Mouse (Mus musculus): ENCODE results near the gene Nisch. TPM values are rescaled to one million over a fixed set of nuclear protein-coding genes. Genes with fewer than 3 reads are reported as not detected.

Nisch gene
- polyA plus RNA-seq, 1 experiment from 2014 or later, result 217 TPM

- Histone ChIP-seq H3K27me3 (replicated peaks; ENCODE audit: control insufficient read depth, insufficient read depth, low read length) (no peaks in the 10 kb centered on the region), H3K9me3 (replicated peaks; ENCODE audit: control insufficient read depth, low read length) (no peaks in the 10 kb centered on the region), H3K4me2 (ENCODE audit: low read length) (no peak overlapping the region), H3K4me1 (ENCODE audit: control insufficient read depth, insufficient read depth, low read length) (no peaks in the 10 kb centered on the region), H3K4me3 (ENCODE audit: low read depth, low read length) (no peak overlapping the region), H3K27ac (ENCODE audit: low read depth, low read length) (no peak overlapping the region), H3K9ac (ENCODE audit: low read length) (no peak overlapping the region), H3K36me3 (ENCODE audit: control insufficient read depth, insufficient read depth, low read length) (peaks cover 96% of the 10 kb centered on the region)
- ATAC-seq, result no peak
- 94% methylated on average over 16 of the region's 16 CpGs for WGBS
- DNase-seq (ENCODE audit: low spot score), result no peak
These were observed 39.5 kb downstream of the Nisch start for GRCm38 (mm10) chr14:31177287-31177686.

GRCm38 (mm10) chr14:31173537-31173936 is 43.2 kb downstream of the Nisch start:
- Histone ChIP-seq H3K4me2 (ENCODE audit: low read length) (no peak overlapping the region), H3K4me3 (ENCODE audit: low read depth, low read length) (no peak overlapping the region), H3K9me3 (replicated peaks; ENCODE audit: control insufficient read depth, low read length) (no peaks in the 10 kb centered on the region), H3K4me1 (ENCODE audit: control insufficient read depth, insufficient read depth, low read length) (no peaks in the 10 kb centered on the region), H3K27ac (ENCODE audit: low read depth, low read length) (no peak overlapping the region), H3K27me3 (replicated peaks; ENCODE audit: control insufficient read depth, insufficient read depth, low read length) (no peaks in the 10 kb centered on the region), H3K36me3 (ENCODE audit: control insufficient read depth, insufficient read depth, low read length) (peaks cover 82% of the 10 kb centered on the region), H3K9ac (ENCODE audit: low read length) (no peak overlapping the region)
- ATAC-seq (no peak), DNase-seq (ENCODE audit: low spot score) (no peak)
- WGBS, result 92% methylated on average over 7 of the region's 7 CpGs

- H3K27me3 ChIP-seq (replicated peaks; ENCODE audit: control insufficient read depth, insufficient read depth, low read length), result no peaks in the 10 kb centered on the region
- DNase-seq (ENCODE audit: low spot score) (no peak), ATAC-seq (no peak)
- no peak overlapping the region for H3K27ac ChIP-seq (ENCODE audit: low read depth, low read length)
- peaks cover 79% of the 10 kb centered on the region for H3K36me3 ChIP-seq (ENCODE audit: control insufficient read depth, insufficient read depth, low read length)
- H3K4me2 ChIP-seq (ENCODE audit: low read length), result no peak overlapping the region
- no peaks in the 10 kb centered on the region for H3K4me1 ChIP-seq (ENCODE audit: control insufficient read depth, insufficient read depth, low read length)
- no peak overlapping the region for H3K9ac ChIP-seq (ENCODE audit: low read length)
- H3K9me3 ChIP-seq (replicated peaks; ENCODE audit: control insufficient read depth, low read length), result no peaks in the 10 kb centered on the region
- H3K4me3 ChIP-seq (ENCODE audit: low read depth, low read length), result no peak overlapping the region
- WGBS, result 91% methylated on average over 18 of the region's 18 CpGs
These were observed 43.8 kb downstream of the Nisch start for GRCm38 (mm10) chr14:31172781-31173455.

GRCm38 (mm10) chr14:31171821-31172220 is 44.9 kb downstream of the Nisch start:
- Histone ChIP-seq H3K4me2 (ENCODE audit: low read length) (no peak overlapping the region), H3K9ac (ENCODE audit: low read length) (no peak overlapping the region), H3K36me3 (ENCODE audit: control insufficient read depth, insufficient read depth, low read length) (peaks cover 69% of the 10 kb centered on the region), H3K27me3 (replicated peaks; ENCODE audit: control insufficient read depth, insufficient read depth, low read length) (no peaks in the 10 kb centered on the region), H3K27ac (ENCODE audit: low read depth, low read length) (no peak overlapping the region), H3K9me3 (replicated peaks; ENCODE audit: control insufficient read depth, low read length) (no peaks in the 10 kb centered on the region), H3K4me1 (ENCODE audit: control insufficient read depth, insufficient read depth, low read length) (no peaks in the 10 kb centered on the region), H3K4me3 (ENCODE audit: low read depth, low read length) (no peak overlapping the region)
- DNase-seq (ENCODE audit: low spot score) (no peak), ATAC-seq (no peak)
- WGBS, result 96% methylated on average over 15 of the region's 15 CpGs

- Histone ChIP-seq H3K9ac (ENCODE audit: low read length) (no peak overlapping the region), H3K4me1 (ENCODE audit: control insufficient read depth, insufficient read depth, low read length) (no peaks in the 10 kb centered on the region), H3K27ac (ENCODE audit: low read depth, low read length) (peak overlapping the region; percentile 39; the same call in 1 of the 2 replicates), H3K27me3 (replicated peaks; ENCODE audit: control insufficient read depth, insufficient read depth, low read length) (no peaks in the 10 kb centered on the region), H3K4me3 (ENCODE audit: low read depth, low read length) (no peak overlapping the region), H3K36me3 (ENCODE audit: control insufficient read depth, insufficient read depth, low read length) (peaks cover 64% of the 10 kb centered on the region), H3K9me3 (replicated peaks; ENCODE audit: control insufficient read depth, low read length) (no peaks in the 10 kb centered on the region), H3K4me2 (ENCODE audit: low read length) (no peak overlapping the region)
- ATAC-seq, result 0 out of 2 replicates have a peak, but pooled peaks have one; percentile 15
- WGBS, result 72% methylated on average over 11 of the region's 11 CpGs
- peak; percentile 30 for DNase-seq (ENCODE audit: low spot score)
These were observed 45.4 kb downstream of the Nisch start for GRCm38 (mm10) chr14:31171386-31171785.

GRCm38 (mm10) chr14:31170963-31171362 is 45.8 kb downstream of the Nisch start:
- no peaks in the 10 kb centered on the region for H3K9me3 ChIP-seq (replicated peaks; ENCODE audit: control insufficient read depth, low read length)
- no peak overlapping the region for H3K4me2 ChIP-seq (ENCODE audit: low read length)
- DNase-seq (ENCODE audit: low spot score), result no peak
- H3K27me3 ChIP-seq (replicated peaks; ENCODE audit: control insufficient read depth, insufficient read depth, low read length), result no peaks in the 10 kb centered on the region
- H3K4me1 ChIP-seq (ENCODE audit: control insufficient read depth, insufficient read depth, low read length), result no peaks in the 10 kb centered on the region
- H3K4me3 ChIP-seq (ENCODE audit: low read depth, low read length), result no peak overlapping the region
- no peak overlapping the region for H3K9ac ChIP-seq (ENCODE audit: low read length)
- ATAC-seq, result no peak
- peaks cover 60% of the 10 kb centered on the region for H3K36me3 ChIP-seq (ENCODE audit: control insufficient read depth, insufficient read depth, low read length)
- peak overlapping the region; percentile 39; the same call in 1 of the 2 replicates for H3K27ac ChIP-seq (ENCODE audit: low read depth, low read length)
- WGBS, result 88% methylated on average over 13 of the region's 13 CpGs

- 82% methylated on average over 6 of the region's 6 CpGs for WGBS
- Histone ChIP-seq H3K4me3 (ENCODE audit: low read depth, low read length) (no peak overlapping the region), H3K4me2 (ENCODE audit: low read length) (no peak overlapping the region), H3K27ac (ENCODE audit: low read depth, low read length) (no peak overlapping the region), H3K27me3 (replicated peaks; ENCODE audit: control insufficient read depth, insufficient read depth, low read length) (no peaks in the 10 kb centered on the region), H3K36me3 (ENCODE audit: control insufficient read depth, insufficient read depth, low read length) (peaks cover 46% of the 10 kb centered on the region), H3K9ac (ENCODE audit: low read length) (no peak overlapping the region), H3K9me3 (replicated peaks; ENCODE audit: control insufficient read depth, low read length) (no peaks in the 10 kb centered on the region), H3K4me1 (ENCODE audit: control insufficient read depth, insufficient read depth, low read length) (no peaks in the 10 kb centered on the region)
- no peak for ATAC-seq
- no peak for DNase-seq (ENCODE audit: low spot score)
These were observed 47.2 kb downstream of the Nisch start for GRCm38 (mm10) chr14:31169508-31169907.

GRCm38 (mm10) chr14:31168425-31168824 is 48.3 kb downstream of the Nisch start, which contains the start of gene Stab1:
TSS of gene Stab1 (minus strand) at chr14:31168641.
- no peak within 1 kb of the TSS for H3K4me3 ChIP-seq (ENCODE audit: low read depth, low read length)
- no peak within 1 kb of the TSS for H3K27ac ChIP-seq (ENCODE audit: low read depth, low read length)
- no peaks in the 10 kb centered on the region for H3K27me3 ChIP-seq (replicated peaks; ENCODE audit: control insufficient read depth, insufficient read depth, low read length)
- peaks cover 35% of the 10 kb centered on the region for H3K36me3 ChIP-seq (ENCODE audit: control insufficient read depth, insufficient read depth, low read length)
- no peaks in the 10 kb centered on the region for H3K9me3 ChIP-seq (replicated peaks; ENCODE audit: control insufficient read depth, low read length)
- H3K4me2 ChIP-seq (ENCODE audit: low read length), result no peak within 1 kb of the TSS
- H3K9ac ChIP-seq (ENCODE audit: low read length), result no peak within 1 kb of the TSS
- DNase-seq (ENCODE audit: low spot score), result no peak
- ATAC-seq, result no peak
- H3K4me1 ChIP-seq (ENCODE audit: control insufficient read depth, insufficient read depth, low read length), result no peaks in the 10 kb centered on the region
- 61% methylated on average over 10 of the region's 10 CpGs for whole genome bisulfite sequencing

GRCm38 (mm10) chr14:31166827-31167226 is 49.9 kb downstream of the Nisch start:
- 57% methylated on average over 9 of the region's 9 CpGs for WGBS
- Histone ChIP-seq H3K4me2 (ENCODE audit: low read length) (0 out of 2 replicates have a peak overlapping the region, but pooled peaks have one; percentile 5), H3K36me3 (ENCODE audit: control insufficient read depth, insufficient read depth, low read length) (peaks cover 19% of the 10 kb centered on the region), H3K9ac (ENCODE audit: low read length) (no peak overlapping the region), H3K4me3 (ENCODE audit: low read depth, low read length) (no peak overlapping the region), H3K27me3 (replicated peaks; ENCODE audit: control insufficient read depth, insufficient read depth, low read length) (no peaks in the 10 kb centered on the region), H3K4me1 (ENCODE audit: control insufficient read depth, insufficient read depth, low read length) (no peaks in the 10 kb centered on the region), H3K27ac (ENCODE audit: low read depth, low read length) (peak overlapping the region; percentile 44; the same call in 1 of the 2 replicates), H3K9me3 (replicated peaks; ENCODE audit: control insufficient read depth, low read length) (no peaks in the 10 kb centered on the region)
- DNase-seq (ENCODE audit: low spot score) (peak; percentile 37), ATAC-seq (peak; percentile 13; the same call in 1 of the 2 replicates)

All from forebrain, embryonic 14.5 days (tissue).